Mouse (Mus musculus): ENCODE measurements around the gene Pi16.
A peak's percentile ranks its signal among the peaks of the same experiment; 100 is the strongest.

The Pi16 gene

GRCm38 (mm10) chr17:29303856-29304255 is 13.6 kb upstream of the Pi16 start:
- no peak for DNase-seq (ENCODE audit: low spot score in 2 of 2)

- DNase-seq (ENCODE audit: low spot score in 2 of 2): peak; percentile 39 to 40
These were observed 13.0 kb upstream of the Pi16 start for GRCm38 (mm10) chr17:29304376-29305057.

- no peak for DNase-seq (ENCODE audit: low spot score in 2 of 2)
These were observed 12.2 kb upstream of the Pi16 start for GRCm38 (mm10) chr17:29305058-29305806.

GRCm38 (mm10) chr17:29305871-29306270 is 11.6 kb upstream of the Pi16 start:
- no peak for DNase-seq (ENCODE audit: low spot score in 2 of 2)

- DNase-seq (ENCODE audit: low spot score in 2 of 2): no peak
These were observed 7.3 kb upstream of the Pi16 start for GRCm38 (mm10) chr17:29310056-29310623.

GRCm38 (mm10) chr17:29311602-29312001 is 5.9 kb upstream of the Pi16 start:
- DNase-seq (ENCODE audit: low spot score in 2 of 2): no peak

GRCm38 (mm10) chr17:29312082-29312481 is 5.4 kb upstream of the Pi16 start:
- DNase-seq (ENCODE audit: low spot score in 2 of 2): no peak

- no peak for DNase-seq (ENCODE audit: low spot score in 2 of 2)
These were observed 4.2 kb upstream of the Pi16 start for GRCm38 (mm10) chr17:29313300-29313699.

- no peak for DNase-seq (ENCODE audit: low spot score in 2 of 2)
These were observed 1.6 kb upstream of the Pi16 start for GRCm38 (mm10) chr17:29315672-29316465.

GRCm38 (mm10) chr17:29316891-29317290 is 589 bp upstream of the Pi16 start:
- no peak for DNase-seq (ENCODE audit: low spot score in 2 of 2)

GRCm38 (mm10) chr17:29318731-29319250 is 1.3 kb downstream of the Pi16 start:
- no peak for DNase-seq (ENCODE audit: low spot score in 2 of 2)

- no peak for DNase-seq (ENCODE audit: low spot score in 2 of 2)
These were observed 2.0 kb downstream of the Pi16 start for GRCm38 (mm10) chr17:29319476-29319875.

GRCm38 (mm10) chr17:29319881-29320639 is 2.6 kb downstream of the Pi16 start:
- DNase-seq (ENCODE audit: low spot score in 2 of 2): no peak

GRCm38 (mm10) chr17:29321765-29322602 is 4.5 kb downstream of the Pi16 start:
- DNase-seq (ENCODE audit: low spot score in 2 of 2): no peak

GRCm38 (mm10) chr17:29322603-29322962 is 5.1 kb downstream of the Pi16 start:
- no peak for DNase-seq (ENCODE audit: low spot score in 2 of 2)

GRCm38 (mm10) chr17:29323625-29324024 is 6.1 kb downstream of the Pi16 start:
- DNase-seq (ENCODE audit: low spot score in 2 of 2): no peak

GRCm38 (mm10) chr17:29325831-29326230 is 8.4 kb downstream of the Pi16 start:
- DNase-seq (ENCODE audit: low spot score in 2 of 2): no peak

GRCm38 (mm10) chr17:29326531-29327529 is 9.3 kb downstream of the Pi16 start:
- no peak for DNase-seq (ENCODE audit: low spot score in 2 of 2)

- DNase-seq (ENCODE audit: low spot score in 2 of 2): no peak
These were observed 10.2 kb downstream of the Pi16 start for GRCm38 (mm10) chr17:29327691-29328090.
